In the genomic region with DNA sequence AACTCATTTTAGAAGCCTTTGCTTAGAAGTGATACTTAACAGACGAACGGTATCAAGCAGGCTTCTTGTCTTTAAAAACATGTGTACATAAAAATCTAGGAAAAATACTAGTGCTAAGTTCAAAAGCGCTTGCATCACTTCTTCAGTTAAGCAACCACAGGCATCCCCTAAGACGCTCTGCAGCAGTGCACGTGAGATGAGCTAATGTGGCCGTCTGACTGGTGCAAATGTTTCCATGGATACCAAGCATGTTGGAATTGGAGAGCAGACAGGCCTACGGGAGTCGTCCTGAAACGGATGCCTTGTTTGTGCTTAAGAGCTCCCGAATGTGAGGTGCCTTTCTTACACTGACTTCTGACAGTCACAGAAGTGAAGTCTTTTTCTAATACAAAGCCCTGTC, we compare ENCODE assay signal across 9 mouse cellular contexts. TPM values are rescaled to one million over a fixed set of nuclear protein-coding genes. Genes with fewer than 3 reads are reported as not detected.
A peak's percentile ranks its signal among the peaks of the same experiment; 100 is the strongest.
DNase-seq lines count a peak whose midpoint lies in the region; ATAC-seq and TF ChIP-seq lines count a peak whose summit lies in the region.
"Had no signal": no experiment of that assay in that cellular context is flagged by ENCODE, and none has a peak within 500 bp of the region (broad histone marks: within the 10 kb centered on the region; RNA-seq: fewer than 3 reads in every experiment).

No protein-coding gene starts in this region.

- no peaks in the 10 kb centered on the region; the same call in 1 of the 2 replicates for H3K4me1 ChIP-seq in forebrain, embryonic 11.5 days (replicated peaks; ENCODE audit: control insufficient read depth, insufficient read depth, low read length)
- H3K4me1 ChIP-seq in forebrain, embryonic 10.5 days = peaks cover 16% of the 10 kb centered on the region
- peaks cover 33% of the 10 kb centered on the region for H3K4me1 ChIP-seq in embryonic facial prominence, embryonic 13.5 days
- peaks cover 45% of the 10 kb centered on the region for H3K4me1 ChIP-seq in hindbrain, embryonic 15.5 days (replicated peaks)

- no peak overlapping the region for H3K4me3 ChIP-seq in forebrain, embryonic 11.5 days (ENCODE audit: low read depth, low read length)
- no peak overlapping the region for H3K4me3 ChIP-seq in forebrain, embryonic 10.5 days
- no peak overlapping the region for H3K4me3 ChIP-seq in embryonic facial prominence, embryonic 13.5 days
- no peak overlapping the region for H3K4me3 ChIP-seq in hindbrain, embryonic 15.5 days
- H3K4me3 ChIP-seq in myocyte = no peak overlapping the region

- H3K36me3 ChIP-seq in forebrain, embryonic 11.5 days (ENCODE audit: control insufficient read depth, insufficient read depth, low read length) = no peaks in the 10 kb centered on the region
- peaks cover 12% of the 10 kb centered on the region for H3K36me3 ChIP-seq in forebrain, embryonic 10.5 days (replicated peaks)
- H3K36me3 ChIP-seq in embryonic facial prominence, embryonic 13.5 days = 0 out of 2 replicates have a peak, but pooled peaks cover 4% of the 10 kb centered on the region
- H3K36me3 ChIP-seq in hindbrain, embryonic 15.5 days = no peaks in the 10 kb centered on the region
- no peaks in the 10 kb centered on the region for H3K36me3 ChIP-seq in myocyte (ENCODE audit: control insufficient read depth, insufficient read depth)

- no peak for TF ChIP-seq POLR2A in myocyte (IDR thresholded peaks at IDR 0.05; ENCODE audit: insufficient read length, low read depth)

- WGBS in forebrain, embryonic 11.5 days = 43% methylated on average over 10 of the region's 10 CpGs
- WGBS in forebrain, embryonic 10.5 days = 70% methylated on average over 10 of the region's 10 CpGs
- 21% methylated on average over 10 of the region's 10 CpGs for WGBS in embryonic facial prominence, embryonic 13.5 days
- WGBS in hindbrain, embryonic 15.5 days = 18% methylated on average over 10 of the region's 10 CpGs

- H3K27ac ChIP-seq in forebrain, embryonic 11.5 days (ENCODE audit: low read depth, low read length) = no peak overlapping the region
- no peak overlapping the region for H3K27ac ChIP-seq in forebrain, embryonic 10.5 days
- peak overlapping the region; percentile 22; the same call in 1 of the 2 replicates for H3K27ac ChIP-seq in embryonic facial prominence, embryonic 13.5 days
- H3K27ac ChIP-seq in hindbrain, embryonic 15.5 days (replicated peaks) = peak overlapping the region; percentile 71

- H3K9me3 ChIP-seq in forebrain, embryonic 11.5 days (ENCODE audit: control insufficient read depth, low read length) = no peaks in the 10 kb centered on the region
- peaks cover 5% of the 10 kb centered on the region for H3K9me3 ChIP-seq in forebrain, embryonic 10.5 days
- no peaks in the 10 kb centered on the region for H3K9me3 ChIP-seq in embryonic facial prominence, embryonic 13.5 days
- H3K9me3 ChIP-seq in hindbrain, embryonic 15.5 days = no peaks in the 10 kb centered on the region

- no peak overlapping the region for H3ac ChIP-seq in myocyte (ENCODE audit: control insufficient read depth, insufficient read length)

- H3K9ac ChIP-seq in forebrain, embryonic 11.5 days (ENCODE audit: low read length) = no peak overlapping the region
- H3K9ac ChIP-seq in embryonic facial prominence, embryonic 13.5 days = no peak overlapping the region
- H3K9ac ChIP-seq in hindbrain, embryonic 15.5 days = no peak overlapping the region

- peaks cover 60% of the 10 kb centered on the region for H3K79me2 ChIP-seq in myocyte (ENCODE audit: control insufficient read depth, insufficient read depth)

- no peak overlapping the region for H3K4me2 ChIP-seq in forebrain, embryonic 11.5 days (ENCODE audit: low read depth, low read length, severe bottlenecking)
- H3K4me2 ChIP-seq in embryonic facial prominence, embryonic 13.5 days = no peak overlapping the region
- H3K4me2 ChIP-seq in hindbrain, embryonic 15.5 days = peak overlapping the region; percentile 32
- peak overlapping the region; percentile 20 for H3K4me2 ChIP-seq in myocyte (ENCODE audit: low read depth)

- no peak for DNase-seq in forebrain, embryonic 11.5 days (ENCODE audit: low spot score)
- DNase-seq in forebrain, embryonic 10.5 days (ENCODE audit: extremely low spot score, low spot score) = no peak
- peak; percentile 83 for DNase-seq in 3T3-L1 (ENCODE audit: low read depth, low spot score)
- DNase-seq in c-Kit-positive CD71-positive TER-119-positive erythroid progenitor cells, embryonic 14.5 days (ENCODE audit: low spot score) = no peak

- H3K27me3 ChIP-seq in forebrain, embryonic 11.5 days (ENCODE audit: control insufficient read depth, insufficient read depth, low read length) = no peaks in the 10 kb centered on the region
- no peaks in the 10 kb centered on the region for H3K27me3 ChIP-seq in forebrain, embryonic 10.5 days (ENCODE audit: poor library complexity, severe bottlenecking)
- H3K27me3 ChIP-seq in embryonic facial prominence, embryonic 13.5 days = no peaks in the 10 kb centered on the region
- no peaks in the 10 kb centered on the region for H3K27me3 ChIP-seq in hindbrain, embryonic 15.5 days
- no peaks in the 10 kb centered on the region for H3K27me3 ChIP-seq in myocyte (ENCODE audit: control insufficient read depth, insufficient read depth, insufficient read length)
- H3K27me3 ChIP-seq: CH12.LX had no signal

- ATAC-seq in forebrain, embryonic 11.5 days (replicated peaks; ENCODE audit: low FRiP score) = 0 out of 2 replicates have a peak, but pooled peaks have one; percentile 55
- 0 out of 2 replicates have a peak, but pooled peaks have one; percentile 43 for ATAC-seq in embryonic facial prominence, embryonic 13.5 days (ENCODE audit: insufficient number of reproducible peaks, insufficient read depth, low FRiP score, low TSS enrichment, low read depth)
- ATAC-seq in hindbrain, embryonic 15.5 days (ENCODE audit: low FRiP score, low read depth) = peak; percentile 90
- no peak for ATAC-seq in megakaryocyte-erythroid progenitor cell, adult 5-6 weeks (replicated peaks; ENCODE audit: low FRiP score, low TSS enrichment, poor library complexity, severe bottlenecking)

TF ChIP-seq in myocyte, 11 proteins besides CTCF, POLR2A, EP300 and RAD21:
- TF ChIP-seq SRF (IDR thresholded peaks at IDR 0.05; ENCODE audit: control insufficient read depth, insufficient read length, low read depth) (no peak), TCF3 (IDR thresholded peaks at IDR 0.05; ENCODE audit: insufficient read length, low read depth) (no peak), USF1 (IDR thresholded peaks at IDR 0.05; ENCODE audit: low read depth) (no peak), MYOD1 (IDR thresholded peaks at IDR 0.05; ENCODE audit: control insufficient read depth in 1 of 3, insufficient read length in 2 of 3, low read depth in 2 of 3) (no peak), TCF12 (IDR thresholded peaks at IDR 0.05; ENCODE audit: insufficient read depth, poor library complexity, severe bottlenecking) (no peak), CEBPB (IDR thresholded peaks at IDR 0.05; ENCODE audit: insufficient read depth, poor library complexity, severe bottlenecking) (peak; percentile 86), E2F4 (IDR thresholded peaks at IDR 0.05; ENCODE audit: insufficient read depth) (no peak)

RNA-seq across cellular contexts. Expression of a gene that starts 27.9 kb away (rescaled TPM):
- polyA plus RNA-seq in forebrain, embryonic 11.5 days (2014; fragmentation: Nextera tagmentation; extraction: Ambion mirVana) = 49.5 and 59.4 TPM in 2 replicates
- 49.4 and 49.5 TPM in 2 replicates for polyA plus RNA-seq in forebrain, embryonic 10.5 days (2016; fragmentation: Nextera tagmentation; extraction: Ambion mirVana)
- polyA plus RNA-seq in embryonic facial prominence, embryonic 13.5 days (2015; fragmentation: Nextera tagmentation; extraction: Ambion mirVana) = 47.0 and 50.4 TPM in 2 replicates
- 41.4 and 43.2 TPM in 2 replicates for polyA plus RNA-seq in hindbrain, embryonic 15.5 days (2015; fragmentation: Nextera tagmentation; extraction: Ambion mirVana)
- 19.6 TPM for polyA plus RNA-seq in myocyte (2012; fragmentation: generic; extraction: Trizol)
- 18.8 and 19.9 TPM in 2 replicates for total RNA-seq in megakaryocyte-erythroid progenitor cell, adult 5-6 weeks (2014; fragmentation: Nextera tagmentation)
- 18.2 and 20.2 TPM in 2 replicates for total RNA-seq in megakaryocyte-erythroid progenitor cell, adult 5-6 weeks (2017)

Comparison
In these comparisons a context has a peak if more than half of its experiments do, and no peak if none do; other contexts are left out.
1. H3K27ac ChIP-seq: peak in embryonic facial prominence, embryonic 13.5 days (single experiment) and hindbrain, embryonic 15.5 days (single experiment); none in forebrain, embryonic 11.5 days (single experiment) and forebrain, embryonic 10.5 days (single experiment).
2. H3K4me2 ChIP-seq: peak in hindbrain, embryonic 15.5 days (single experiment) and myocyte (single experiment); none in forebrain, embryonic 11.5 days (single experiment) and embryonic facial prominence, embryonic 13.5 days (single experiment).